Comparison of ENCODE assay signal across 11 mouse cellular contexts in the genomic region with DNA sequence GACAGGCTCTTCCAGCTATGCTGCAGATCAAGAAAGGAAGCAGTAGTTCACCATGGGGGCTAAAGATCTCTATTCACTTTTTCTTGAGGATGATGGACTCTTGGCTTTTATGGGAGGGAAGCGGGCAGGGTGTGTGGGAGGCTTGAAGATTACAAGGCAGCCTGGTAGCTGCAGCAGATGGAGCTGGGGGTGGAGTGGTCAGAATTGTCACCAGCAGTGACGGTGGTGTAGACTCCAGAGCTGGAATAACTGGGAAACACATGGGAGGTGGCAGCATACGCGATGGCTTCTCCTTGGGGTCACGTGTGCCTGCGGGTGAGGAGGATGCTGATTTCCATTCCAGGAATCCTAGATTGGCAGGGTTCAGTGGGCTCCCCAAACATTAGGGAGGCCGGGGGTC. TPM values are rescaled to one million over a fixed set of nuclear protein-coding genes. Genes with fewer than 3 reads are reported as not detected.
DNase-seq lines count a peak whose midpoint lies in the region.
"Had no signal": no experiment of that assay in that cellular context is flagged by ENCODE, and none has a peak within 500 bp of the region (broad histone marks: within the 10 kb centered on the region; RNA-seq: fewer than 3 reads in every experiment).

No protein-coding gene starts in this region.

- intact Hi-C loops in left cerebral cortex, postnatal 25 days (cut with DNase I) = loop anchor here (1.0 to 5.0 kb wide), 5 partner anchors 12 to 138 kb away; no protein-coding TSS in a partner anchor

- peak; percentile 95 for DNase-seq in right cerebral cortex, adult 18-20 months
- no peak for DNase-seq in right cerebral cortex, postnatal 4 days
- DNase-seq in layer of hippocampus, adult 8-10 months (ENCODE audit: low spot score in 2 of 2) = peak; percentile 71 to 72
- DNase-seq in left cerebral cortex, postnatal 25 days (ENCODE audit: low spot score in 2 of 2) = peak; percentile 82 to 98
- no peak for DNase-seq in spleen, postnatal 10 days (ENCODE audit: low spot score in 2 of 2)
- no peak for DNase-seq in embryo, embryonic 11 days
- DNase-seq in lung, postnatal 25 days (ENCODE audit: low spot score) = no peak
- DNase-seq: adrenal gland, adult 8-10 months; cerebellum, adult 18-20 months; gastrocnemius, postnatal 25 days had no signal

RNA-seq across cellular contexts. Expression of gene Phactr1, which starts 3.8 kb away (rescaled TPM):
- total RNA-seq in layer of hippocampus, adult 8-10 months (2022) = 100 to 1,000 TPM; 299 to 319 (median 309) TPM
- 100 to 1,000 TPM; 536 to 585 TPM for total RNA-seq in left cerebral cortex, postnatal 25 days (2021)
- total RNA-seq: MEL had no signal

Comparison
In these comparisons a context has a peak if more than half of its experiments do, and no peak if none do; other contexts are left out.
1. DNase-seq: peak in right cerebral cortex, adult 18-20 months (single experiment), layer of hippocampus, adult 8-10 months (2 of 2) and left cerebral cortex, postnatal 25 days (2 of 2); none in right cerebral cortex, postnatal 4 days (single experiment), spleen, postnatal 10 days (0 of 2), embryo, embryonic 11 days (single experiment) and lung, postnatal 25 days (single experiment).